Mouse (Mus musculus): Measurements from ENCODE around the gene Sorbs2.
A peak's percentile ranks its signal among the peaks of the same experiment; 100 is the strongest.
"Not testable (repeated sequence)": the region's sequence is repeated elsewhere in the genome, so short reads cannot be mapped to it uniquely, and the experiment has no call there.

The Sorbs2 gene

GRCm38 (mm10) chr8:45808597-45808996 lies 301.0 kb downstream of the Sorbs2 start:
- no peak for ATAC-seq (ENCODE audit: insufficient number of reproducible peaks, low FRiP score, low TSS enrichment)

DNA sequence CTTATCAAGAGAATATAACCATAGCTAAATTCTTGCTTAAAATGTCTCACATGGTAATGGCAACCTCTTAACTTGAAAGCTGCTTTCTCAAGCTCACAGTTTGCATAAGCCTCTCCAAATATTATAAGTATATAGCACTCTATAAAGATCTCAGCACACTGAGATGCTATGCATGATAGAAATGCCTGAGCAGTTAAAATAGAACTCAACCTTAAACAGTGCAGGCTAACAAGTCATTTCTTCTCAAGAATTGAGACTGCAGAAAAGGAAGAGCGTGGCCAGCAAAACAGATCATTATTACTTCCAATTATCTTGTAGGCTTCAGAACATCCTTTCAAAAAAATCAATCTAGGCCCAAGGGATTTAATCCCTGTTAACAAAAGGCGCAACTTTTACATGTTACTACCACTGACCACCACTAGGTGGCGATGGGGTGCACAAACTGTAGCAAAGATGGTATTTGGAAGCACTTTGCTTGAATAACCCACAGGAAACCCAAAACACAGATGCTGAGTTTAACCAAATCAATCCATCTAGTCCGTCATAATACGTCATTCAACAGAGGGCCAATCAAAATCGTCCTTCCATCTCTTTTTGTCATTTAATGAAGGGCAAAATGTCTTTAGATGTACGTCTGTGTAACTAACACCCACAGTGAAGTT lies 309.3 kb downstream of the Sorbs2 start:
- peak; percentile 37; the same call in 1 of the 2 replicates for ATAC-seq (ENCODE audit: insufficient number of reproducible peaks, low FRiP score, low TSS enrichment)

GRCm38 (mm10) chr8:45821650-45822049 lies 314.1 kb downstream of the Sorbs2 start:
- ATAC-seq (ENCODE audit: insufficient number of reproducible peaks, low FRiP score, low TSS enrichment), result no peak

- ATAC-seq (ENCODE audit: insufficient number of reproducible peaks, low FRiP score, low TSS enrichment), result no peak
Measured at GRCm38 (mm10) chr8:45829985-45830548, 322.5 kb downstream of the Sorbs2 start.

DNA sequence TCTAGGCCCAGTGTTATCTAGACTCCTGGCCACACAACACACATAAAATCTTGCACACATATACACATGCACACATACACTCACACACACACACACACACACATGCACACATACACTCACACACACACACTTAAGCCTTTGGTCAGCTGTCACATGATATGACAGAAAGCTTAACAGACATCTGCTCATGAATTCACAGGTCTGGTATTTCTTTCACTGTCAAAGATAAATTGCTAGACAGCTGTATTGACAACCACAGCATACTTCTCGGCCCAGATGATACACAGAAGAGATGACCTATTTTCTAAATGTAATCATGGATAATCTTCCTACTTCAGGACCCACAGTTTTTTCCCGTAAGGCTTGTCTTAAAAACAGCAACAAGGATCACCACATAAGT lies 326.3 kb downstream of the Sorbs2 start:
- ATAC-seq (ENCODE audit: insufficient number of reproducible peaks, low FRiP score, low TSS enrichment), result no peak

DNA sequence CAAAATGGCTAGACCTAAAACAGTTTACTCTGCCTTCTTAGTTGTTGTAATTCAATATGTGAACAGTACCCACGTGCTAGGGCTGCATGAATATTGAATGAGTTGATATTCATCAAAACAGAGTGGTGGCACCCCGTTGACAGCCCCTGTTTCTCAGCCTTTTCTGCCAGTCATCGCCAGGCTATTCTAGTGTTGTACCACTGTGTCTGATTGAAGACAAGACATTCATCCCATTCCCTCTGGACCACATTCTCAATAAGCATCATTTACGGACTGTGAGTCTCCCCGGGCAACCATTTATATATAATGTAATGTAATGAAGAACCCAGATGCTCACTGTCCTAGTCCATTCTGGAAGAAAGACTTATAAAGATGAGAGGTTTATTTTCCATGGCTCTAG lies 335.7 kb downstream of the Sorbs2 start:
- no peak for ATAC-seq (ENCODE audit: insufficient number of reproducible peaks, low FRiP score, low TSS enrichment)

DNA sequence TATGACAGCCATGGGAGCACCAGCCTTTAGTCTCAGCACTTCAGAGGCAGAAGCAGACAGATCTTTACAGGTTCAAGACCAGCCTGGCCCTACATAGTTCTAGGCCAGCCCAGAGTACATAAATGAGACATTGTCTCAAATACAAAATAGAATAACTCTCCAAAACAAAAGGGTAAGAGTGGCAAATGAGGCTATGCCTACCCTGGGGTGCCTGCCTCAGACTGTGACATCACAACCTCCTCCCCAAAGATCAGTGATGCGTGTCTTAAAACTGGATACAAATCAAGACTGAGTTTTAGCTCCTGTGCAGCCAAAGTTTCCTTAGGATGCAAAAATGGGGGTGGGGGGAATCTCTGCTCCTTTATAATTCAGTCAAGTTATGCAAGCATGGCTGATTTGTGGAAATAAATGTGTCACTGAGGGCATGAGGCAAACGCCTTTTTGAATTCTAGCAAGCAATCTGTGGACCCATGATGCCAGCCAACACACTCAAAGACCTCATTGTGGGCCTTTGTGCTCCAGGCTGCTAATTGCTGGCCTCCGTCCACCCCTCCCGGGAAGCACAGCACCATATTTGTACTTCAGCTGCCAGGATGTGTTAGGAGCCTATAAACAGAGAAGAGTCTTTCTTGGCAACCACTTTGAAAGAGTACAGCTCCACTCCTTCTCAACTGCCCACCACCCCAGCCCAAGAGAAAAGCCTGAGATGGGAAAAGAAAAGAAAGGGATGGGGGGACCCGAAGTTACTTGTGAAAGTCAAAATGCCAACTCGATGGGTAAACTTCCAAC lies 336.7 kb downstream of the Sorbs2 start:
- peak; percentile 45; the same call in 1 of the 2 replicates for ATAC-seq (ENCODE audit: insufficient number of reproducible peaks, low FRiP score, low TSS enrichment)

DNA sequence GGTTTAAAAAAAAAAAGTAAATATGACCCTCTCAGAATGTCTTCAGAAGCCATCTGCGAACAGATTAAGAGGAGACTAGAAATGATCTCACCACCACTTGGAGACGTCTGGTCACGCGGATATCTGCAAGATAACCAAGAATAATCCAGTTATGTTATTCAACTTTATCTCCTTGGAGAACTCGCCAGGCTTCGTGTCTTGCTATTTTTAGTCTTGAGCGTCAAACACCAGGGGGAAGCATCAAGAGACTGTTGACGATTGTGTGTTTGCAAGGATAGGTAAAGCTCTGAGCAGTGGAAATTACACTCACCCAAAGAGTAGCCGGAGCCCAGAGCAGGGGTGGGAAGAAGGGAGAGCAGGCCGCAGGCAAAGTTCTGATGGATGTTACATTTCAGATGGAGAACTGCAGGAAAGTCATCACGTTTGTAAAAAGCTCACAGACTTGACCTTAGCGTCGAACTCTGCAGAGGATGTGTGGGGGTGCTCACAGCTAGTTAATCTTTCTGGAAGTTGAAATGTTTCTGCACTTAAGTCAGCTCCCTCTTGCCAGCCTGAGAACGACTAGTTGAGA lies 337.4 kb downstream of the Sorbs2 start:
- ATAC-seq (ENCODE audit: insufficient number of reproducible peaks, low FRiP score, low TSS enrichment), result no peak

GRCm38 (mm10) chr8:45845906-45846305 lies 338.3 kb downstream of the Sorbs2 start:
- ATAC-seq (ENCODE audit: insufficient number of reproducible peaks, low FRiP score, low TSS enrichment), result no peak

DNA sequence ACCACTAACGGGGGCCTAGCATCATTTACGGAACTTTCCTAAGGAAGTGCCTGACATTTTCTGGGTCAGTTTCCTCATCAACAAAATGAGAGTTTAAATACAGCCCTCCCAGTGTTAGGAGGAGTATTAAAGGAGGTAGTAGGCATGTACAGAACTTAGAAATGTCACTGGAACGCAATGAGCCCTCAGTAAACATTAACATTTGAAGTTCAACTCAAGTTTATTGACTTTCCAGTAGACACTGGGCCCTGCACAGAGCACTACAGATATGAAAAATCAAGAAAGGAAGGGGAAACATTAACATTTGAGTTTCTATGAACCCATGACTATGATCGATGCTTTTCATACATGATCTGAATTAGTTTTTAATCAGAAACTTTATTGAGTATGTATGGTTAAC lies 347.5 kb downstream of the Sorbs2 start:
- ATAC-seq (ENCODE audit: insufficient number of reproducible peaks, low FRiP score, low TSS enrichment), result no peak

GRCm38 (mm10) chr8:45857734-45858133 lies 350.1 kb downstream of the Sorbs2 start:
- ATAC-seq (ENCODE audit: insufficient number of reproducible peaks, low FRiP score, low TSS enrichment), result no peak

- no peak for ATAC-seq (ENCODE audit: insufficient number of reproducible peaks, low FRiP score, low TSS enrichment)
Measured at GRCm38 (mm10) chr8:45858391-45858790, 350.8 kb downstream of the Sorbs2 start.

GRCm38 (mm10) chr8:45871587-45871986 lies 364.0 kb downstream of the Sorbs2 start:
- not testable (repeated sequence) for ATAC-seq (ENCODE audit: insufficient number of reproducible peaks, low FRiP score, low TSS enrichment)

DNA sequence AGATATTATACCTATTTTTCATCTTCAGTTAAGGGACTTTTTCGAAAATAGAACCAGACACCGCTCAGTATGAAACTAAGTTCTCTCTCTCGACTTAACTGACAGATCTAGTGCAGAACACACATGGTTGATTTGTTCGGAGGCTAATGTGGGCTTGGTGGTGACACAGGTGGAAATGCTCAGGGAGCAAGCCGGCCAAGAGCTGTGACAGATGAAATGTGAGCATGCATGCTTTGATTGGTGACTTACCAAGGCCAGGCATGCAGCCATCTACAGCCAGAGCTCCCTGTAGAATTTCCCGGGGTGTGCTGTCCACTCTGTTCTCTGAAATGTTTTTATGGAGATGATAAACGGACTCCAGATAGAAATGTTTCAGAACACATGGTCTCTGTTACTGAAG lies 364.5 kb downstream of the Sorbs2 start:
- no peak for ATAC-seq (ENCODE audit: insufficient number of reproducible peaks, low FRiP score, low TSS enrichment)

- ATAC-seq (ENCODE audit: insufficient number of reproducible peaks, low FRiP score, low TSS enrichment), result no peak
Measured at GRCm38 (mm10) chr8:45874945-45875626, 367.5 kb downstream of the Sorbs2 start.

GRCm38 (mm10) chr8:45876397-45876796 lies 368.8 kb downstream of the Sorbs2 start:
- ATAC-seq (ENCODE audit: insufficient number of reproducible peaks, low FRiP score, low TSS enrichment), result no peak

Data from cerebellum, adult (tissue).